Mouse (Mus musculus) intestine, embryonic 15.5 days (tissue): ENCODE measurements around the gene Ubash3a. TPM values are rescaled to one million over a fixed set of nuclear protein-coding genes. Genes with fewer than 3 reads are reported as not detected.
"Not testable (repeated sequence)": the region's sequence is repeated elsewhere in the genome, so short reads cannot be mapped to it uniquely, and the experiment has no call there.

ENCODE experiments used
- ATAC-seq: fragments of 200-750 bp; cut with Nextera tagmentation; 2 replicates; pipeline ENCODE4 v1.8.0; 2017; ENCODE audit warnings: moderate TSS enrichment, moderate library complexity
- H3K27ac ChIP-seq: fragments of 300-500 bp; sonication (generic); 2 replicates; pipeline ENCODE4 v1.5.1; 2015; ENCODE audit warnings: mild to moderate bottlenecking, inconsistent platforms
- H3K27me3 ChIP-seq: fragments of 300-500 bp; sonication (generic); replicated peaks from 2 replicates; pipeline ENCODE4 v1.6.1; 2015; ENCODE audit warnings: inconsistent platforms
- H3K36me3 ChIP-seq: fragments of 300-500 bp; sonication (generic); 2 replicates; pipeline ENCODE4 v1.6.1; 2015; ENCODE audit warnings: inconsistent platforms
- H3K4me1 ChIP-seq: fragments of 300-500 bp; sonication (generic); replicated peaks from 2 replicates; pipeline ENCODE4 v1.6.1; 2015; ENCODE audit warnings: inconsistent platforms
- H3K4me2 ChIP-seq: fragments of 300-500 bp; sonication (generic); replicated peaks from 2 replicates; pipeline ENCODE4 v1.6.1; 2015; ENCODE audit warnings: mild to moderate bottlenecking, inconsistent platforms
- H3K4me3 ChIP-seq: fragments of 300-500 bp; sonication (generic); replicated peaks from 2 replicates; pipeline ENCODE4 v1.5.1; 2015; ENCODE audit warnings: inconsistent platforms
- H3K9ac ChIP-seq: fragments of 300-500 bp; sonication (generic); 2 replicates; pipeline ENCODE4 v1.6.1; 2015; ENCODE audit warnings: inconsistent platforms
- H3K9me3 ChIP-seq: fragments of 300-500 bp; sonication (generic); 2 replicates; pipeline ENCODE4 v1.6.1; 2016; ENCODE audit warnings: inconsistent platforms
- WGBS: fragments of 180-500 bp; shearing (Covaris S2); methylation state at CpG from one replicate; pipeline ENCODE4 v1.1.7; 2015; 5-methylcytosine and 5-hydroxymethylcytosine counted together
- polyA plus RNA-seq: library from polyadenylated mRNA; unstranded; fragments of >200 nt; fragmentation: Nextera tagmentation; extraction: Ambion mirVana; gene quantifications from 2 replicates; pipeline ENCODE4 v1.2.1, GENCODE M21; 2015

Gene Ubash3a
- polyA plus RNA-seq, 1 experiment from 2014 or later, result 0.20 TPM

DNA sequence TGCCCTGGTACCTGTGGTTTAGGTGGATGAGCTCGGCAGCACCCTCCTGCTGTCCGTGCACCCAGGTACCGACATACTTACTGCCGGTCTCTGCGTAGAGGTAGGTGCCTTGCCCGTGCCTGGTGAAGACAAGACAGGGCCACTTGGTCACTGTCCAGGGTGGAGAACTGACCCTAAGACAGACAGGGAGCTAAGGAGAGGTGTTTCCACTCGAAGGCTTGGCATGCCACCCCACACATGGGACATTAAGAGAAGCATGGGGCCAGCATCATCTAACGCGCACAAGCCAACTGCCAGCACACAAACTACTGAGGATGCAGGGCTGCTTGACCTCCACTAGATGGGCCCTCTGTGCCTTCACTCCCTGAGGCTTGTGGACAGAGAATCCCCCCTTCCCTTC, 58.2 kb downstream of the Ubash3a start:
- 88% methylated on average over 9 of the region's 9 CpGs for WGBS
- H3K27ac ChIP-seq, result no peak overlapping the region
- ATAC-seq, result no peak
- H3K9ac ChIP-seq, result no peak overlapping the region
- no peaks in the 10 kb centered on the region for H3K27me3 ChIP-seq
- peaks cover 5% of the 10 kb centered on the region; the same call in 1 of the 2 replicates for H3K4me1 ChIP-seq
- H3K36me3 ChIP-seq, result no peaks in the 10 kb centered on the region
- no peaks in the 10 kb centered on the region for H3K9me3 ChIP-seq
- H3K4me3 ChIP-seq, result no peak overlapping the region
- no peak overlapping the region for H3K4me2 ChIP-seq

DNA sequence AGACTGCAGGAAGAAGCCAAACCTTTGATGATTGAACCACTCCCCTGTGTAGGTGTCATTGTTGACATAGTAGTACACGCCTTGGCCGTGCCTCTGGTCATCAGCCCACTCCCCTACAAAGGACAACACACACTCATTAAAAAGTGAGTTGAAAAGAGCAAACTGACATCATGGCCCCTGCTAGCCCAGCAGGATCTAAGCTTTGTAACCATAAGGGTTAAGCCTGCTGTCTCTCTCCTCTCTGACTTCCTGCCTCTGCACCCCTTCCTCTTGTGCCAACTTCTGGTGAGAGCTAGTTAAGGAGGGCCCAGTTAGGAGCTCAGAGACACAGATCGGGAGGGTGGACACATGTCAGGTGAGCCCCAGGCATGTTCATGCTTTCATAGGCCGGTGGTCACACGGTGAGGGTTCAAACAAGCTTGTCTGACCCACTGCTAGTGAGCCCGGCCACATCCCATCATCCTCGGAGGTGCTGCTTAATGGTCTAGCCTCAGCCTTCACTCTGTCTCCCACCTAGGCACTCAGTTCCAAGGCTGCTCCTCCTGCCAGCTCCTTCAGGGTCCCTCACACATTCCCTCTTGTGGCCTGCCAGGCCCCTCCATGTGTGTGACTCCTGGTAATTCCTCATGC, 58.8 kb downstream of the Ubash3a start:
- no peak overlapping the region for H3K9ac ChIP-seq
- no peak overlapping the region for H3K4me3 ChIP-seq
- H3K4me2 ChIP-seq, result no peak overlapping the region
- peaks cover 5% of the 10 kb centered on the region; the same call in 1 of the 2 replicates for H3K4me1 ChIP-seq
- 70% methylated on average over 7 of the region's 7 CpGs for WGBS
- H3K27me3 ChIP-seq, result no peaks in the 10 kb centered on the region
- no peak overlapping the region for H3K27ac ChIP-seq
- ATAC-seq, result no peak
- no peaks in the 10 kb centered on the region for H3K9me3 ChIP-seq
- H3K36me3 ChIP-seq, result no peaks in the 10 kb centered on the region

- Histone ChIP-seq H3K4me2 (no peak overlapping the region), H3K4me3 (no peak overlapping the region), H3K27me3 (no peaks in the 10 kb centered on the region), H3K9me3 (no peaks in the 10 kb centered on the region), H3K4me1 (peaks cover 5% of the 10 kb centered on the region; the same call in 1 of the 2 replicates), H3K27ac (no peak overlapping the region), H3K36me3 (no peaks in the 10 kb centered on the region), H3K9ac (no peak overlapping the region)
- 68% methylated on average over 4 of the region's 4 CpGs for WGBS
- ATAC-seq, result no peak
Observed at GRCm38 (mm10) chr17:31267138-31267537, 59.5 kb downstream of the Ubash3a start.

- H3K36me3 ChIP-seq, result no peaks in the 10 kb centered on the region
- no peak overlapping the region for H3K4me2 ChIP-seq
- no peak for ATAC-seq
- no peaks in the 10 kb centered on the region for H3K27me3 ChIP-seq
- no peaks in the 10 kb centered on the region for H3K9me3 ChIP-seq
- peaks cover 5% of the 10 kb centered on the region; the same call in 1 of the 2 replicates for H3K4me1 ChIP-seq
- WGBS, result 74% methylated on average over 6 of the region's 6 CpGs
- no peak overlapping the region for H3K27ac ChIP-seq
- no peak overlapping the region for H3K9ac ChIP-seq
- no peak overlapping the region for H3K4me3 ChIP-seq
Observed at GRCm38 (mm10) chr17:31267603-31268002, 59.9 kb downstream of the Ubash3a start.

GRCm38 (mm10) chr17:31268016-31268415, 60.3 kb downstream of the Ubash3a start:
- Histone ChIP-seq H3K4me2 (no peak overlapping the region), H3K9me3 (no peaks in the 10 kb centered on the region), H3K4me1 (peaks cover 5% of the 10 kb centered on the region; the same call in 1 of the 2 replicates), H3K36me3 (no peaks in the 10 kb centered on the region), H3K9ac (no peak overlapping the region), H3K27me3 (no peaks in the 10 kb centered on the region), H3K27ac (no peak overlapping the region), H3K4me3 (no peak overlapping the region)
- WGBS, result 86% methylated on average over 1 of the region's 1 CpGs
- no peak for ATAC-seq

DNA sequence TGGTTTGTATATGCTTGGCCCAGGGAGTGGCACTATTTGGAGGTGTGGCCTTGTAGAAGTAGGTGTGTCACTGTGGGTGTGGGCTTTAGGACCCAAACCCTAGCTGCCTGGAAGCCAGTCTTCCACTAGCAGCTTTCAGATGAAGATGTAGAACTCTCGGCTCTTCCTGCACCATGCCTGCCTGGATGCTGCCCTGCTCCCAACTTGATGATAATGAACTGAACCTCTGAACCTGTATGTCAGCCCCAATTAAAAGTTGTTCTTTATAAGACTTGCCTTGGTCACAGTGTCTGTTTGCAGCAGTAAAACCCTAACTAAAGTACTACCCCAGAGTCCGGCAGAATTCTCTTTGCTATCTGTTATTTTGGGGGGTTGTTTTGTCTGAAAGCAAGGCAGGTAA, 62.1 kb downstream of the Ubash3a start:
- H3K4me1 ChIP-seq, result peaks cover 4% of the 10 kb centered on the region; the same call in 1 of the 2 replicates
- H3K27ac ChIP-seq, result no peak overlapping the region
- WGBS, result 83% methylated on average over 2 of the region's 2 CpGs
- ATAC-seq, result no peak
- H3K36me3 ChIP-seq, result no peaks in the 10 kb centered on the region
- H3K9ac ChIP-seq, result no peak overlapping the region
- no peak overlapping the region for H3K4me2 ChIP-seq
- no peaks in the 10 kb centered on the region for H3K27me3 ChIP-seq
- no peak overlapping the region for H3K4me3 ChIP-seq
- H3K9me3 ChIP-seq, result no peaks in the 10 kb centered on the region

DNA sequence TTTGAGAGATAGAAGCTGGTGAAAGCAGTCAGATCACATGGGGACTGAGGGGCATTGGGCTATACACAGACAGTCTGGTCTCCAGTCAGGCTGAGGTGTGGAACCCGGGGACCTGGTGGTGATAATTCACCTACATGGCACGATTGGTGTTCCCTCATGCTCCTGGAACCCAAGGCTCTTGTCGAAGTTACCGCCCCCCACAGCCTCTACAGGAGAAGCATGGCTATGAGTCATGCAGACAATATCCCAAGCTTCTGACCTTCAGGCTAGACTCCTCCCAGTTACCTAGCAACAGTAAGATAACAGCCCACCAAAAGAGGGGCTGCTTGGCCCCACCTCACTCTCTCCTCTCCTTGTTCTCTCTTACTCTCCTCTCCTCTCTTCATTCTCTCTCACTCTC, 62.6 kb downstream of the Ubash3a start:
- WGBS, result 89% methylated on average over 4 of the region's 4 CpGs
- H3K4me3 ChIP-seq, result no peak overlapping the region
- no peaks in the 10 kb centered on the region for H3K9me3 ChIP-seq
- H3K4me2 ChIP-seq, result no peak overlapping the region
- H3K27me3 ChIP-seq, result no peaks in the 10 kb centered on the region
- H3K27ac ChIP-seq, result no peak overlapping the region
- ATAC-seq, result no peak
- no peaks in the 10 kb centered on the region for H3K36me3 ChIP-seq
- no peak overlapping the region for H3K9ac ChIP-seq
- peaks cover under 1% of the 10 kb centered on the region; the same call in 1 of the 2 replicates for H3K4me1 ChIP-seq

- not testable (repeated sequence) for H3K27me3 ChIP-seq, H3K4me2 ChIP-seq, H3K36me3 ChIP-seq, H3K4me1 ChIP-seq, H3K4me3 ChIP-seq, H3K27ac ChIP-seq, ATAC-seq, H3K9me3 ChIP-seq, H3K9ac ChIP-seq
- WGBS, result 86% methylated on average over 8 of the region's 8 CpGs
Observed at GRCm38 (mm10) chr17:31270736-31271135, 63.1 kb downstream of the Ubash3a start.

- H3K4me3 ChIP-seq, result no peak overlapping the region
- H3K27ac ChIP-seq, result no peak overlapping the region
- no peak overlapping the region for H3K9ac ChIP-seq
- H3K9me3 ChIP-seq, result no peaks in the 10 kb centered on the region
- H3K36me3 ChIP-seq, result no peaks in the 10 kb centered on the region
- 50% methylated on average over 7 of the region's 7 CpGs for WGBS
- H3K4me1 ChIP-seq, result no peaks in the 10 kb centered on the region
- H3K27me3 ChIP-seq, result no peaks in the 10 kb centered on the region
- ATAC-seq, result no peak
- H3K4me2 ChIP-seq, result no peak overlapping the region
Observed at GRCm38 (mm10) chr17:31271136-31271851, 63.6 kb downstream of the Ubash3a start.

- Histone ChIP-seq H3K27me3 (no peaks in the 10 kb centered on the region), H3K4me3 (no peak overlapping the region), H3K9me3 (no peaks in the 10 kb centered on the region), H3K36me3 (no peaks in the 10 kb centered on the region), H3K4me1 (peaks cover 4% of the 10 kb centered on the region), H3K4me2 (no peak overlapping the region), H3K27ac (no peak overlapping the region), H3K9ac (no peak overlapping the region)
- no peak for ATAC-seq
- 85% methylated on average over 9 of the region's 9 CpGs for WGBS
Observed at GRCm38 (mm10) chr17:31272416-31273165, 64.9 kb downstream of the Ubash3a start.

- peaks cover 5% of the 10 kb centered on the region for H3K4me1 ChIP-seq
- H3K4me3 ChIP-seq, result no peak overlapping the region
- WGBS, result 92% methylated on average over 8 of the region's 8 CpGs
- H3K9me3 ChIP-seq, result no peaks in the 10 kb centered on the region
- ATAC-seq, result no peak
- no peaks in the 10 kb centered on the region for H3K27me3 ChIP-seq
- no peaks in the 10 kb centered on the region for H3K36me3 ChIP-seq
- H3K9ac ChIP-seq, result no peak overlapping the region
- no peak overlapping the region for H3K4me2 ChIP-seq
- no peak overlapping the region for H3K27ac ChIP-seq
Observed at GRCm38 (mm10) chr17:31273631-31274030, 66.0 kb downstream of the Ubash3a start.

GRCm38 (mm10) chr17:31275181-31275580, 67.5 kb downstream of the Ubash3a start:
- no peak overlapping the region for H3K4me2 ChIP-seq
- H3K9ac ChIP-seq, result no peak overlapping the region
- peaks cover 5% of the 10 kb centered on the region for H3K4me1 ChIP-seq
- H3K27me3 ChIP-seq, result no peaks in the 10 kb centered on the region
- no peaks in the 10 kb centered on the region for H3K36me3 ChIP-seq
- no peak overlapping the region for H3K4me3 ChIP-seq
- 63% methylated on average over 6 of the region's 6 CpGs for whole genome bisulfite sequencing
- H3K9me3 ChIP-seq, result no peaks in the 10 kb centered on the region
- ATAC-seq, result no peak
- H3K27ac ChIP-seq, result no peak overlapping the region
